Mouse (Mus musculus): ENCODE results near the gene Cdk8.

Cdk8 gene

GRCm38 (mm10) chr5:146318461-146318860, 87.4 kb downstream of the Cdk8 start:
- DNase-seq (ENCODE audit: low read depth, low spot score) = no peak

DNA sequence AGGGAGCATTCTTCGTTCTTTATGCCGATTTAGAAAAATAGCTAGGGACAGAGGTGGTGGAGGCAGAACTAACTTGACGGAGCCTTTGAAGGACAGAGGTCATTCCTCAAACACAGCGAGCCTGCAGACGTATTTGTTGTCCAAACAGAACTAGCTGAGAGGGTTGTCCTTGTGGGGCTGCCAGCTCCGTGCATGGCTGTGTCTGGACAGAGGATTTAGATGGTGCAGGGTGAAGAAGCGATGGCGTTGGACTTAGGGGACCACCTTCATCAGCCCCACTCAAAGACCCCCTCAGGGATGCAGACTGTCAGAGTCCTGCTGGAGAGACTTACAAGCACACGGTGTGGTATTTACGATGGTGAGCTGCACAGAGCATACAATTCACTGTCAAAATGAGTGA, 97.9 kb downstream of the Cdk8 start:
- DNase-seq (ENCODE audit: low read depth, low spot score) = no peak

DNA sequence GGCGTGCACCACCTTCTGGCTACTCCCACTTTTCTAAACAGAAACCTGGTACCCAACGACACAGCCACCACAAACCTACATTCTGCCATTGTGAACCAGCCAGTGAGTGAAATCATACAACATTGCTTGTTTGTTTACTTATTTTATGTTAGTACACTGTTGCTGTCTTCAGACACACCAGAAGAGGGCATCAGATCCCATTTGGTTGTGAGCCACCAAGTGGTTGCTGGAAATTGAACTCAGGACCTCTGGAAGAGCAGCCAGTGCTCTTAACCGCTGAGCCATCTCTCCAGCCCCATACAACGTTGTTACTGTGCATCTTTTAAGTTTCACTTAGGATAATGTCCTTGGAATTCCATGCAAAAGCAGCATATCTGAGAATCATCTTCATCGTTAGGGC, 98.5 kb downstream of the Cdk8 start:
- no peak for DNase-seq (ENCODE audit: low read depth, low spot score)

- peak; percentile 72 for DNase-seq (ENCODE audit: low read depth, low spot score)
These were observed 99.2 kb downstream of the Cdk8 start for GRCm38 (mm10) chr5:146330031-146330764.

DNA sequence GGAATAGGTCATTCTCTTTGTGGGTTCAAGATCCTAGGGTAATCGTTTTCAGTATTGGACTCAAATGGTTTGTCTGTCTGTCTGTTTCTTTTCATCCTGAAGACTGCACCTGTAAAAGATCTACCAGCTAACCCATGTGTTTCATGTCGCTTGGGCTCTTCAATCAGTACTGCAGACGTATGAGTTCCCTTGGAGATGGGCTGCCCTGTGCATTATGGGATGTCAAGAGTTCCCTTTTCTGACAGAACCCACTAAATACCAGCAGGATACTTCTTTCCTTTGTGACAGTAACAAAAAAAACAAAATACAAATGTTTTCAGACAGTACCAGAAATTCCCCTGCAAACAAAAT, 99.7 kb downstream of the Cdk8 start:
- no peak for DNase-seq (ENCODE audit: low read depth, low spot score)

DNA sequence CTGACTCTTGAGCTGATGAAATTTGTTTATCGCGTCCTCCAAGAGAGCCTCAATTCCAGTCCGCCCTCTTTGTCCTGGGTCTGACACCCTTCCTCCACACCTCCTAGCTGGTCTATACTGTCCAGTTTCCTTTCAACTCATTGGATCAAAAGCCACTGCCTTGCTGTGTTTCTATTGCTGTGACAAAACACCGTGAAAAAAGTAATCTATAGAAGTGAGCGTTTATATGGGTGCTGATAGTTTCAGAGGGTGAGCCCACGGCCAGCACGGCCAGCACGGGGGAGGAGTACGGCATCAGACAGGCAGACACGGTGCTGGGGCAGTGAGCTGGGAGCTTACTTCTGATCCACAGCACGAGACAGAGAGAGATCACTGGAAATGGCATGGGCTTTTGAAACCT, 100.1 kb downstream of the Cdk8 start:
- DNase-seq (ENCODE audit: low read depth, low spot score) = no peak

DNA sequence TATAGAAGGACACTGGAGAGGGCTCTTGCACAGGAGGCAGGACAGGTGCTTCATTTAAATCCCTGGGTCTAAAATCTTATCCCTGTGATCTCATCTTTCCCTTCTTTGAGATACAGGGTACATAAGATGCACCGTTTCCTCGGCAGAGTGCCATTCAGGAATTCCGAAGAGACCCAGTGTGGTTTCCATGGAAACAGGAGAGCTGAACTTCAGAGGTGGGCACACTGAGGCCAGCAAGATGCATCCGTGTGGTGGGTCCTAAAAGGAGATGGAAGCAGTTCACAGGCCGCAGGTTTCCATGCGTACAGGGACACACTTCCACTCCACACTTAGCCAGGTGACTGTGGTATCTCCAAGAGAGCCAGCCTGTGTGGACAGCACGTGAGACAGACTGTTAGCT, 101.5 kb downstream of the Cdk8 start:
- no peak for DNase-seq (ENCODE audit: low read depth, low spot score)

DNA sequence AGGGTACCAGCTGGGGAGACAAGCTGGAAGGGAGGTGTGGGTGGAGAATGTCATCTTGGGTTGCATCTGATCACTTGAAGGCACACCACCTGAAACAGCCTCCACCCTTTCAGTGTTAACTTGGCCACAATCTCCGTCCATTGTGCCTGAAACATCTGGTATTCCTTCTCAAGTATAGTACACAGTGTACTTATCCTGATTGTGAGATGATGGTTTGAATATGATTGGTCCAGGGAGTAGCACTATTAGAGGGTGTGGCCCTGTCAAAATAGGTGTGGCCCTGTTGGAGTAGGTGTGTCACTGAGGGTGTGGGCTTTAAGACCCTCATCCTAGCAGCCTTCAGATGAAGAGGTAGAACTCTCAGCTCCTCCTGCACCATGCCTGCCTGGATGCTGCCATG, 103.4 kb downstream of the Cdk8 start:
- DNase-seq (ENCODE audit: low read depth, low spot score) = no peak

DNA sequence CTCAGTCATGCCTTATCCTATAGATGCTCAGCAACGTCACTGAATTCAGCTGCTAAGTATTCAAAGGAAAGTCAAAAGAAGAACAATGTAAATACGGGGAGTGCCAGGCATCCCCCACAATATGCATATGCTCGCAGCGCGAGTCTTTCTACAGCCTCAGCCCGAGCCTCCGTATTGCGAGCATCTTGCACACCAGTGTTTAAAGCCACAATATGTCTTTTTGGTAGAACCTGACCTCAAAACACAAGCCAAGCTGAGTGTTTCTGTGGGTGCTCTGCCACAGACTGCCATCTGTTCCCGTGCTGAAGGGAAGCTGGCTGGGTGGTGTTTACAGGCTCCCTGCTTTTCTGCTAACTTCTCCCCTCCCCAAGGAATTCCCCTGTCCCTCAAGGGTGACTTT, 107.0 kb downstream of the Cdk8 start:
- DNase-seq (ENCODE audit: low read depth, low spot score) = no peak

- no peak for DNase-seq (ENCODE audit: low read depth, low spot score)
These were observed 109.0 kb downstream of the Cdk8 start for GRCm38 (mm10) chr5:146340037-146340436.

- DNase-seq (ENCODE audit: low read depth, low spot score) = no peak
These were observed 114.1 kb downstream of the Cdk8 start for GRCm38 (mm10) chr5:146344911-146345686.

- DNase-seq (ENCODE audit: low read depth, low spot score) = no peak
These were observed 116.1 kb downstream of the Cdk8 start for GRCm38 (mm10) chr5:146347081-146347480.

DNA sequence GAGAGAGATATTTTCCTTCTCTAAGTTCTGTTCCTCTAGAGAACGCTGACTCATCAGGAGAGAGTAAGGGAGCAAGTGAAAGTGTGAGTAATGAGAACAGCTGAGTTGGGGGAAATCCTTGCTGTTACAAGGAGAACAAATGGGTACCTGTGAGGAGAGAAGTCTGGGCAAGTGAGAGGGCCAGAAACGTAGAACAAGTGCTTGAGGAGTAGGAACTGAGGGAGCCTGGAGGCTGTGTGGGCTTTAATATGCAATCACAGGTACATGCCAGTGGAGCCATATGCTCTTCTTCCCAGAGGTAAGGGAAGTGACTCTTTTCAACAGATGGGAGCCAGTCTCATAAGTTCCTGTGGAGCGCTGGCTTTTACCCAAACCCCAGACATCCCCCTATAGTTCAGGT, 118.2 kb downstream of the Cdk8 start:
- no peak for DNase-seq (ENCODE audit: low read depth, low spot score)

DNA sequence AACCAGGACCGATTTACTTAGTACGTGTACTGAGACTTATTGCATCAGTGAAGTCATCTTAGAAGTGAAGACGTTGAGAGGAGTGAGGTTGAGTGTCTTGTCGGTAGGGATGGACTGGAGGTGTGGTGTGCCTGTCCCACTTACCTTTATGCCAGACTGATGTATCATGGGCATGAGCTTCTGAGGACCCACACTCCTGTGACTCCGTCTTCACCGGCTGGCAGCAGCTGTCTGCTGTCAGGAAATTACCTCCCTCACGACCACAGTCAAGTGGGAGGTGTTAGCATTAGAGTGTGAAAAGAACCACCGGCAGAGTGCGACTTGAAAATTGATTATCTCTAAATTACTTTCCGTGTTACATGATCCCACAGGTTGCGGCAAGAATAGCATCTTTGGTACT, 119.8 kb downstream of the Cdk8 start:
- DNase-seq (ENCODE audit: low read depth, low spot score) = no peak

GRCm38 (mm10) chr5:146352006-146352405, 121.0 kb downstream of the Cdk8 start:
- DNase-seq (ENCODE audit: low read depth, low spot score) = no peak

Data from mesoderm, embryonic 11.5 days (tissue).